Mouse (Mus musculus) erythroblast, adult 5-6 weeks (primary cell): ENCODE measurements around the gene Daxx. TPM values are rescaled to one million over a fixed set of nuclear protein-coding genes. Genes with fewer than 3 reads are reported as not detected.
"Not testable (repeated sequence)": the region's sequence is repeated elsewhere in the genome, so short reads cannot be mapped to it uniquely, and the experiment has no call there.

Experiments
- ATAC-seq: replicated peaks from 2 replicates; pipeline ENCODE4 v1.8.0; 2016; ENCODE audit warnings: moderate number of reproducible peaks, mild to moderate bottlenecking, moderate TSS enrichment, inconsistent platforms; ENCODE audit not compliant: poor library complexity, low FRiP score, severe bottlenecking
- total RNA-seq, 2 experiments: library from RNA; stranded (forward) in 1 of 2; stranded (reverse) in 1 of 2; fragments of 150-400 nt in 1 of 2; fragments of 200-764, 138-1000 nt in 1 of 2; gene quantifications; 2 replicates each; pipeline versions ENCODE4 v1.2.3 to v1.2.4; 2015 to 2017; ENCODE audit warnings: low replicate concordance in 2 of 2

Daxx gene
- total RNA-seq, 2 experiments from 2014 or later, result 14.2 to 20.4 TPM

DNA sequence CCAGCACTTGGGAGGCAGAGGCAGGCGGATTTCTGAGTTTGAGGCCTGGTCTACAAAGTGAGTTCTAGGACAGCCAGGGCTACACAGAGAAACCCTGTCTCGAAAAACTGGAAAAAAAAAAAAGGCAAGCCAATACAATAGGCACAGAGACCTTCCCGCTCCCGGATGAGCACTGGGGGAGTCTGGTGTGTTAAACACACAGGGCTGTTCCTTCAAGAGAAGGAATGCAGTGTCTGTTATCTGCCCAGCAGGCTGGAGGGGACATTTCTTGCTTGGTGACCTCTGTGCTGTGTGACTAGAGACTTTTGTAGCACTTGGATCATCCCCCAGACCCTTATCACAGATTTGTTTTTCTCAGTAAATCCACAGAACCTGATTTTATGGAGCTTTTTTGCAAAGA is 7.6 kb upstream of the Daxx start:
- no peak for ATAC-seq

DNA sequence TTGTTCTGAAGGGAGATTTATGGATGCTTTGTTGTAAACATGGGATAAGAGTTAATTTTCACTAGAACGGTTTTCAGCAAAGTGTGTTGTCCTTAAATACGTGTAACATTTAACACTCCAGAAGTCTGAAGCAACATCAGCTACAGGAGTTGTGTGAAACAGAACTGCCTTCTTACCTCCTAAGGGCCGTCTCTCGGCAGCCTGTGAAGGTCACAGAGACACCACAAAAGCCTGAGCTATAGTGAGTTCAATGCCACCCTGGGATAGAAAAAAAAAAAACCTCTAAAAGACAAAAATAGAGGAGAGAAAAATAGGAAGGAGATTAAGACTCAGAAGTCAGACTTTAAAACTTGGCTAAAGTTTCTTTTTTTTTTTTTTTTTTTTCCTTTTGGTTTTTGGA is 7.1 kb upstream of the Daxx start:
- no peak for ATAC-seq

DNA sequence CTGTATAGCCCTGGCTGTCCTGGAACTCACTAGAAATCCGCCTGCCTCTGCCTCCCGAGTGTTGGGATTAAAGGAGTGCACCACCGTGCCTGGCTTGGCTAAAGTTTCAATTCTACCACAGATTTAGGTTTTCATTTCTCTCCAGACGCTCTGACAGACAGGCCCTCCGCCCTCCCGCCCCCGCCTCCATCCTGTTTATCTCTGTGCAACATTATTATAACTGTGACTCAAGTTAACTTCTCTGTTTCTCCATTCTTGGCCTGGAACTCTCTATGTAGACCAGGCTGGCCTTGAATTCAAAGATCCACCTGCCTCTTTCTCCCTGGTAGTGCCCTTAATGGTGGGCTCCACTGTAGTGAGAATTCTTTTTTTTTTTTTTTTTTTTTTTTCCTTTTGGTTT is 6.7 kb upstream of the Daxx start:
- ATAC-seq, result no peak

GRCm38 (mm10) chr17:33903911-33904651 is 5.1 kb upstream of the Daxx start:
- not testable (repeated sequence) for ATAC-seq

DNA sequence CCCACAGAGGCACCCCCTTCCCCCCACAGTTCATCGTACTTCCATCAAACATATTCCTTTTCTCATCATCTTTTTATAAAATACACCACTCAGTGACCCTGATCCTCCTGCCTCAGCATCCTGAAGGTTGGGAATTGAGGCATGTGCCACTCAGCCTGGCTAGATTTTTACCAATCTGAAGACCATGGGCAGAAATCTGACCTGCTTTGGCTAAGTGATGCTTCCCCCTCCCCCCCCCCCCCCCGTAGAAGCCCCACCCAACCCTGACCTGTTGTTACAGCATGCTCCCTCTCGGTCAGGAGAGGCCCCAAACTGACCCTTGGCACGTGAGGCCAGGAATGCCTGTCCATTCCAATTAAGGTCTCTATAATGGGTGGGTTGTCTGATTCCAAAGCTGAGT is 4.4 kb upstream of the Daxx start, which contains the start of gene Platr17:
Gene Platr17, plus strand, starts transcription at position 301 of the 400 bp plus-strand sequence.
- not testable (repeated sequence) for ATAC-seq

GRCm38 (mm10) chr17:33908331-33909076 is 710 bp upstream of the Daxx start:
- ATAC-seq, result peak; percentile 60

DNA sequence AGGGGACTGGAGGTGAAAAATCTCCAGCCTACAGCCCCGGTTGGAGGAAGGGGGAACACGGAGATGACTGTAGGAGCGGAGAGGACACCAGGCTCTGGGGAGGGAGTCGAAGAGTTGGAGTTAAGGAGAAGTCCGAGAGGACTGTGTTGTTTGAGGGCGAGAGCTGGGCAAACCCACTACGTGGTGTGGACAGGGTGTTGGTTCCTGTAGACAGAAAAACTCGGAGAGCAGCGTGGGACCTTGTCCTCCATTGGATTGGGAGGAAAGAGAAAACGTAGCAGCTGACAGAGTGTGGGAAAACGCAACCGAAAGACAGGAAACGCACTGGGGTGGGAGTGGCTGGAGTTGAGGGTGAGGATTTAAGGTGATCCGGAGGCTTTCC is 646 bp downstream of the Daxx start:
- ATAC-seq, result peak; percentile 20

GRCm38 (mm10) chr17:33910346-33911051 is 1.3 kb downstream of the Daxx start:
- no peak for ATAC-seq

DNA sequence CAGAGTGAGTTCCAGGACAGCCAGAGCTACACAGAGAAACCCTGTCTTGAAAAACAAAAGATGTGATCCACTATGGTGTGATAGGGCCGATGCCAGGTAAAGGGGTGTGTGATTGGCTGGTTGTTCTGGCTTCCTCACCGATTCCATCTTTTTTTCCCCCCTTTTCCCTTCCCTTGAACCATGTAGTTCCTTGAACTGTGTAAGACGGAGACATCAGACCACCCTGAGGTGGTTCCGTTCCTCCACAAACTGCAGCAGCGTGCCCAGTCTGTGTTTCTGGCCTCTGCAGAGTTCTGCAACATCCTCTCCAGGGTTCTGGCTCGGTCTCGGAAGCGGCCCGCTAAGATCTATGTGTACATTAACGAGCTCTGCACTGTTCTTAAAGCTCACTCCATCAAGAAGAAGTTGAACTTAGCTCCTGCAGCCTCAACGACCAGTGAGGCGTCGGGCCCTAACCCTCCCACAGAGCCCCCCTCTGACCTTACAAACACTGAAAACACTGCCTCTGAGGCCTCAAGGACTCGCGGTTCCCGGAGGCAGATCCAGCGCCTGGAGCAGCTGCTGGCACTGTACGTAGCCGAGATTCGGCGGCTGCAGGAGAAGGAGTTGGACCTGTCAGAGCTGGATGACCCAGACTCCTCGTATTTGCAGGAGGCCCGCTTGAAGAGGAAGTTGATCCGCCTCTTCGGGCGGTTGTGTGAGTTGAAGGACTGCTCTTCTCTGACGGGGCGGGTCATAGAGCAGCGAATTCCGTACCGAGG is 2.0 kb downstream of the Daxx start:
- ATAC-seq, result no peak

DNA sequence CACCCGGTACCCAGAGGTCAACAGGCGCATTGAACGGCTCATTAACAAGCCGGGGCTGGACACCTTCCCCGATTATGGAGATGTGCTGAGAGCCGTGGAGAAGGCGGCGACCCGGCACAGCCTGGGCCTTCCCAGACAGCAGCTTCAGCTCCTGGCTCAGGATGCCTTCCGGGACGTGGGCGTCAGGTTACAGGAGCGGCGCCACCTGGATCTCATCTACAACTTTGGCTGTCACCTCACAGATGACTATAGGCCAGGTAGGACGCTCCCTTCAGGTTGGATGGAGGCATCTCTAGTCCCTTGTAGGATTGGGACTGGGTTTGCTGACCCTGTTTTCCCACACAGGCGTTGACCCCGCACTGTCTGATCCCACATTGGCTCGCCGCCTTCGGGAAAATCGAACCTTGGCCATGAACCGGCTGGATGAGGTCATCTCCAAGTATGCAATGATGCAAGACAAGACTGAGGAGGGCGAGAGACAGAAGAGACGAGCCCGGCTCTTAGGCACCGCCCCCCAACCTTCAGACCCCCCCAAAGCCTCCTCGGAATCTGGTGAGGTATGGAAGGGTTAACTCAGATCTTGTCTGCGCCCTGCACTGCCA is 2.7 kb downstream of the Daxx start:
- ATAC-seq, result no peak

DNA sequence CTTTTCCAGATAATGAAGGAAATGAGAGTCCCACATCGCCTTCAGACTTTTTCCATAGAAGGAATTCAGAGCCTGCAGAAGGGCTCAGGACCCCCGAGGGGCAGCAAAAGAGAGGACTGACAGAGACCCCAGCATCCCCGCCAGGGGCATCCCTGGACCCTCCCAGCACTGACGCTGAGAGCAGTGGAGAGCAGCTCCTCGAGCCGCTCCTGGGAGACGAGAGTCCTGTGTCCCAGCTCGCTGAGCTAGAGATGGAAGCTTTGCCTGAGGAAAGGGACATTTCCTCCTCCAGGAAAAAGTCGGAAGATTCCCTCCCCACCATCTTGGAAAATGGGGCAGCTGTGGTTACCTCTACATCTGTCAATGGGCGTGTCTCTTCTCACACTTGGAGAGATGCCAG is 4.0 kb downstream of the Daxx start:
- no peak for ATAC-seq

GRCm38 (mm10) chr17:33913905-33914304 is 4.7 kb downstream of the Daxx start:
- ATAC-seq, result no peak

DNA sequence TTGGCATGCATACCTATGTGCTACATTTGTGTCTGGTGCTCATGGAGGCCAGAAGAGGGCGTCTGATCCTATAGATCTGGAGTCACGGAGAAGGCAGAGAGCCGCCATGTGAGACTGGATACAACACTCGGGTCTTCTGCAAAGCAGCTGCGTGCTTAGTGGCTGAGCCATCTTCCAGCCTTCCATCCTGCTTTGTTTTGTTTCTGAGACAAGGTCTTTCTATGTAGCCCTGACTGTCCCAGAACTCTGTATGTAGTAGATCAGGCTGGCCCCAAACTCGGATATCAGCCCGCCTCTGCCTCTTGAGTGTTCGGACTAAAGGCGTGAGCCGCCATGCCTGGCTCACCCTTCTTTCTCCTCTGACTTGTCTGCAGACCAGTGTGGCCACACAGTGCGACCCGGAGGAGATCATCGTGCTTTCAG is 5.8 kb downstream of the Daxx start:
- no peak for ATAC-seq

- peak; percentile 70 for ATAC-seq
Observed at GRCm38 (mm10) chr17:33915671-33916250, 6.5 kb downstream of the Daxx start, which contains the start of the genes Tapbp and Zbtb22. TSS of gene Tapbp (plus strand) at chr17:33915899. TSS of gene Zbtb22 (plus strand) at chr17:33915904.

GRCm38 (mm10) chr17:33916294-33916693 is 7.1 kb downstream of the Daxx start:
- no peak for ATAC-seq

DNA sequence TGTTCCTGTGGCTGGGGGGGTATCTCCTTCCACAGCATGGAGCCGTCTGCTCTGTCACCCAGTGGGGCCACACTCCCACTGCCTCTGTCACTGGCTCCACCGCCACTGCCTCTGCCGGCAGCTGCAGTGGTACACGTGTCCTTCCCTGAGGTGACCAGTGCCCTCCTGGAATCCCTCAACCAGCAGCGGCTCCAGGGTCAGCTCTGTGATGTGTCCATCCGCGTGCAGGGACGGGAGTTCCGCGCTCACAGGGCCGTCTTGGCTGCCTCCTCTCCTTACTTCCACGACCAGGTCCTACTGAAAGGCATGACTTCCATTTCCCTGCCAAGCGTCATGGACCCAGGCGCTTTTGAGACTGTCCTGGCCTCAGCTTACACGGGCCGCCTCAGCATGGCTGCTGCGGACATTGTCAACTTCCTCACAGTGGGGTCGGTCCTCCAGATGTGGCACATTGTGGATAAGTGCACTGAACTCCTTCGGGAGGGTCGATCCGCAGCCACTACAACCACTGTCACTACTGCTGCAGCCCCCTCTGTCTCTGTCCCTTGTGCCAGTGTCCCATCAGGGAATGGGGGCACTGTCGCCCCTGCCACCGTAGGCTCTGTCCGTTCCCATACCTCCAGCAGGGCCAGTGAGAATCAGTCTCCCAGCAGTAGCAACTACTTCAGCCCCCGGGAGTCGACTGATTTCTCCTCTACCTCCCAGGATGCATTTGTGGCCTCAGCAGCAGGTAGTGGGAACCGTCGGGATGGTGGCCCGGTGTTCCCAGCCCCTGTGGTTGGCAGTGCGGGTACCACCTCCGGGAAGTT is 7.8 kb downstream of the Daxx start:
- ATAC-seq, result no peak

DNA sequence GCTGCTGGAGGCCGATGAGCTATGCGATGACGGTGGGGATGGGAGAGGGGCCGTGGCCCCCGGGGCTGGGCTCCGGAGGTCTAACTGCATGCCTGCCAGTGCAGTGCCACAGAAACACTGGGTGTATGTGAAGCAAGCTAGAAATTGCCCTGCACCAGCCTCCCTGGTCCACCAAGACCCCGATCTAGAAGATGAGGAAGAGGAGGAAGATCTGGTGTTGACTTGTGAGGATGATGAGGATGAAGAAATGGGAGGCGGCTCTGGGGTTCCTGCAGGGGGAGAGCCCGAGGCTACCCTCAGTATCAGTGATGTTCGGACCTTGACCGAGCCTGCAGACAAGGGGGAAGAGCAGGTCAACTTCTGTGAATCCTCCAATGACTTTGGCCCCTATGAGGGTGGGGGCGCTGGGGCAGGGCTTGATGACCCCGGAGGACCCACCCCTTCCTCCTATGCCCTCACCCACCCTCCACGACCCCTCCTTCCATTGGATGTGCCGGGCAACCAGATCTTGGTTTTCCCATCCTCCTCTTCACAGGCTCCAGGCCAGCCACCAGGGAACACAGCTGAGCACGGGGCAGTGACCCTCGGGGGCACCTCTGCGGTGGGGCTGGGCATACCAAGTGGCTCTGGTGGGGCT is 8.6 kb downstream of the Daxx start:
- ATAC-seq, result no peak
